Mouse (Mus musculus) duodenum, adult 2 months (tissue): ENCODE measurements around the gene Tut1. TPM values are rescaled to one million over a fixed set of nuclear protein-coding genes. Genes with fewer than 3 reads are reported as not detected.

Experiments used
- polyA plus RNA-seq: library from polyadenylated mRNA; depleted of rRNA; stranded (reverse); fragments of >200 nt; gene quantifications from 2 replicates; pipeline ENCODE4 v1.2.3, GENCODE M21; 2012; ENCODE audit warnings: low replicate concordance; rRNA removed

The Tut1 gene
- 12.7 and 15.2 TPM in 2 replicates for polyA plus RNA-seq

DNA sequence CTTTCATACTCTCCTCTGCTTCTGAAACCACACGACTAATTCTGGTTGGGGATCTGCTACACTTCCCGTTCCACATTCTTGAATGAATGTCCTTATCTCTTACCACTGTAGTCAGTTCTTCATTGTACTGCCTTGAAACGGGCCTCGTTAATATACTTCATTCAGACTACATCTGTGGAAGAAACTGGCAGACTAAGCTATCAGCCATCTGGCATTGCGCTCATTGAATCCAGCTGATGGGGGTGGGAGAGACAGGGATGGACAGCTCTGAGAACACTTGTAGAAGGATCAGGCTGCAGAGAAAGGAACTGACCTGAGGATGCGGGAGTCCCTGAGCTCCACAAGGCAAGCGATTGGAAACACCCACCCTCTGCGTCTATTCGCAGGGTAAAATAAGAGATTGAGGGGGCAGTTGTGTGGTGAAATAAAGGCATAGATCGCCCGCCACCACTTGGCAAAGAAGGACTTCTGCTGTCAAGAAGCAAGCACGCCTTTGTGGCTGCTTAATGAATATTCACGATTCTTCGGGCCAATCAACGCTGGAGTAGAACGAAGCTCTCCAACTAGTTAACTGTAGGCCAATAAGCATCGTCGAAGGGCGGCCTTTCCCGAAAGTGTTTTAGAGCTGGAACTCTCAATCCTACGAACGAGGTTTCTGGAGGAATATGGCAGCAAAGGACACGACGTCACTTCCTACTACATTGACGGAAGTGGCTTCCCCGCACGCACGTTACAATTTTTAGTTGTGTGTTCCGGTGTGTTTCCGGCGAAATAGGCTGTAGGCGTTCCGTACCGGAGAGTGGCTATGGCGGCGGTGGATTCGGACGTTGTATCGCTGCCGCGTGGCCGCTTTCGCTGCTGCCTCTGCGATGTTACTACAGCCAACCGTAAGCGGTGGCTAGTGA is at the start of gene Tut1:
Gene Tut1 (plus strand): TSS at position 713 of the 905 bp plus-strand sequence.

GRCm38 (mm10) chr19:8920073-8920736 is 33.4 kb upstream of the Tut1 start, which contains the start of gene B3gat3:
B3gat3 (plus strand) TSS chr19:8920374.

GRCm38 (mm10) chr19:8929224-8930088 is 24.2 kb upstream of the Tut1 start, which contains the start of the genes Rom1 and Eml3:
Rom1 (minus strand) TSS chr19:8929356.
Eml3 (plus strand) TSS chr19:8929552.

DNA sequence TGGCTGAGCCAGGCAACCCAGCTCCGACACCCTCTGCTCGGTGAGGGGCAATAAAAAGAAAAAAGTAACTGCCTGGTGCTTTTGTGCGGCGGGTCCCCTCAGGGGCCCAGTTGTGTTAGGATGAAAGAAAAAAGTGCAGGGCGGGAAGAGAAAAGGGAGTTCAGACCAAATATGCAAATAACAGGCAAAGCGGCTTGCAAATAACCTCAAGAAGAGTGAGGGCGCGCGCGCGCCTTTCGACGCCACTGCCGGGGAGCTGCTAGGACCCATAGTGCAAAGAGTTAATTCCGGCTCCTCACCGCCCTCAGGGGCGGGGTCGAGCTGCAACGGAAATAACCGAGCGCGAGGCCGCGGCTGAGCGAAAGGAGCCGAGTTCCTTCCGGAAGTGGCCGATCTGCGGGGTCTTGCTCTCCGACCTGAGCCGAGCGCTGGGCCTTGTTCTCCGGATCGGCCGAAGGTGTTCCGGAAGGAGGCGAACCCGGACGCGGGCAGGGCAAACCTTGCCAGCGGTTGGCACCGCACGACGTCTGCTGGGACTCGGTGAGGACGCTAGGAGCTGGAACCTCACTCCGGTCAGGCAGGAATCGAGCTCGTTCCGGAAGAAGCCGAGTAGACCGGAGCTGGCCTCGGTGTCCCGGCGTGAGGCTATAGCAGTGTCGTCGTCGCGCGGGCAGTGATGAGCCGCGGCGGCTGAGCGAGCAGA is 12.0 kb upstream of the Tut1 start, which contains the start of gene Mta2:
Gene Mta2 (plus strand): TSS at position 361 of the 703 bp plus-strand sequence.

GRCm38 (mm10) chr19:8966590-8967372 is 13.1 kb downstream of the Tut1 start, which contains the start of gene Eef1g:
Eef1g (plus strand) TSS chr19:8967041.

DNA sequence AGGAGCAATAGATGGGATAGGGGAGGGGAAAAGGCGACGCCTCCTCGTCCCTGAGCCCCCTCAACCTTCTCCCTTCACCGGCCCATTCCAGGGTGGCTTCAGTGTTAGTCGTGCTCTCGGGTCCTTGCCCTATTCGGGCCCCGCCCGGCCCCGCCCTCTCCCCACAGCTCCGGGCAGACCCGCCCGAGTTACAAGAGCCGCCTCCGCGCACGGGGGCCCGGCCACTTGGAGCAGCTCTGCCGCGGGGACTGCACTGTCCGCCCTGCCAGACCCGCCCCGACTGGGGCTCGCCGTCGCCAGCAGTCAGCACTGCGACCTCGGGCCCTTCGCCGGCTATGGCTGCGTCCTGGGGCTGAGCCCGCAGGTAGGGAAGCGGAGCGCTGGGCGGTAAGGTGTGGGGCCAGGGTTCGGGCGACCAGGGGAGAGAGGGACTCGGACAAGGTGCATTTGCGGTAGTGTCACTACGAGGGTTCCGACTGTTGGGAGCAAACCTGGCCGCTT is 35.5 kb downstream of the Tut1 start, which contains the start of gene Ahnak:
Gene Ahnak (plus strand): TSS at position 219 of the 501 bp plus-strand sequence.

Other genes with a start within 250 kb of the Tut1 start
- 127 and 449 TPM in 2 replicates for gene Slc3a2, start 230.5 kb upstream of the Tut1 start, polyA plus RNA-seq
- gene Wdr74, start 218.0 kb upstream of the Tut1 start, polyA plus RNA-seq = 12.4 and 17.1 TPM in 2 replicates
- not detected in 2 replicates for gene 1700092M07Rik, start 213.1 kb upstream of the Tut1 start, polyA plus RNA-seq
- gene Stx5a, start 212.4 kb upstream of the Tut1 start, polyA plus RNA-seq = 54.0 and 56.6 TPM in 2 replicates
- 22.0 and 28.9 TPM in 2 replicates for gene Nxf1, start 196.8 kb upstream of the Tut1 start, polyA plus RNA-seq
- 147 and 196 TPM in 2 replicates for gene Tmem223, start 182.9 kb upstream of the Tut1 start, polyA plus RNA-seq
- 107 and 114 TPM in 2 replicates for gene Tmem179b, start 179.4 kb upstream of the Tut1 start, polyA plus RNA-seq
- 6.5 and 12.9 TPM in 2 replicates for gene Taf6l, start 167.4 kb upstream of the Tut1 start, polyA plus RNA-seq
- 12.3 and 13.7 TPM in 2 replicates for gene Polr2g, start 155.3 kb upstream of the Tut1 start, polyA plus RNA-seq
- gene Zbtb3, start 151.3 kb upstream of the Tut1 start, polyA plus RNA-seq = 0.99 and 1.2 TPM in 2 replicates
- 3.4 and 8.2 TPM in 2 replicates for gene Ttc9c, start 134.5 kb upstream of the Tut1 start, polyA plus RNA-seq
- 7.7 and 10.3 TPM in 2 replicates for gene Hnrnpul2, start 133.8 kb upstream of the Tut1 start, polyA plus RNA-seq
- gene AC129217.1, start 124.1 kb upstream of the Tut1 start, polyA plus RNA-seq = 2.3 TPM in 1 of 2 replicates, not detected in the other
- gene Bscl2, start 116.4 kb upstream of the Tut1 start, polyA plus RNA-seq = 88.6 and 106 TPM in 2 replicates
- 0.63 and 1.1 TPM in 2 replicates for gene Gng3, start 114.7 kb upstream of the Tut1 start, polyA plus RNA-seq
- 0.41 and 0.53 TPM in 2 replicates for gene Lrrn4cl, start 103.1 kb upstream of the Tut1 start, polyA plus RNA-seq
- gene Ubxn1, start 82.4 kb upstream of the Tut1 start, polyA plus RNA-seq = 81.5 and 127 TPM in 2 replicates
- gene Uqcc3, start 72.9 kb upstream of the Tut1 start, polyA plus RNA-seq = 8.7 and 9.9 TPM in 2 replicates
- gene Lbhd1, start 70.1 kb upstream of the Tut1 start, polyA plus RNA-seq = 0.25 and 0.41 TPM in 2 replicates
- gene Gm49403, start 69.9 kb upstream of the Tut1 start, polyA plus RNA-seq = not detected in 2 replicates
- gene 1810009A15Rik, start 65.0 kb upstream of the Tut1 start, polyA plus RNA-seq = 4.2 and 6.4 TPM in 2 replicates
- not detected in 2 replicates for gene Gm49416, start 64.9 kb upstream of the Tut1 start, polyA plus RNA-seq
- 16.7 and 22.1 TPM in 2 replicates for gene Ints5, start 60.8 kb upstream of the Tut1 start, polyA plus RNA-seq
- gene Ganab, start 55.8 kb upstream of the Tut1 start, polyA plus RNA-seq = 55.3 and 67.9 TPM in 2 replicates
- gene B3gat3, start 33.5 kb upstream of the Tut1 start, polyA plus RNA-seq = 78.8 and 91.5 TPM in 2 replicates
- gene Rom1, start 24.5 kb upstream of the Tut1 start, polyA plus RNA-seq = 15.7 and 17.8 TPM in 2 replicates
- 32.1 and 32.8 TPM in 2 replicates for gene Eml3, start 24.3 kb upstream of the Tut1 start, polyA plus RNA-seq
- 15.3 and 15.4 TPM in 2 replicates for gene Mta2, start 12.0 kb upstream of the Tut1 start, polyA plus RNA-seq
- 66.9 and 98.4 TPM in 2 replicates for gene Eef1g, start 13.2 kb downstream of the Tut1 start, polyA plus RNA-seq
- gene Ahnak, start 35.4 kb downstream of the Tut1 start, polyA plus RNA-seq = 3.3 and 9.9 TPM in 2 replicates
- gene Scgb1a1, start 134.1 kb downstream of the Tut1 start, polyA plus RNA-seq = not detected in 2 replicates
- 0.08 and 1.2 TPM in 2 replicates for gene Asrgl1, start 181.8 kb downstream of the Tut1 start, polyA plus RNA-seq